Mouse (Mus musculus): ENCODE measurements around the gene 1110051M20Rik. TPM values are rescaled to one million over a fixed set of nuclear protein-coding genes. Genes with fewer than 3 reads are reported as not detected.
"Not testable (repeated sequence)": the region's sequence is repeated elsewhere in the genome, so short reads cannot be mapped to it uniquely, and the experiment has no call there.

Gene 1110051M20Rik
- total RNA-seq (2021): 10 to 100 TPM in 1 of 2 experiments, 1 to 10 TPM in 1; 7.0 to 14.0 TPM

GRCm38 (mm10) chr2:91444286-91444892, at the start of gene 1110051M20Rik:
TSS of gene 1110051M20Rik (minus strand) at chr2:91444704.
- intact Hi-C loops (cut with DNase I): no loop called here
- DNase-seq (ENCODE audit: low spot score): peak; percentile 68

- intact Hi-C loops (cut with DNase I): no loop called here
- DNase-seq (ENCODE audit: low spot score): no peak
Observed at GRCm38 (mm10) chr2:91493981-91494380, 49.5 kb upstream of the 1110051M20Rik start.

GRCm38 (mm10) chr2:91492071-91492635, 47.6 kb upstream of the 1110051M20Rik start:
- intact Hi-C loops (cut with DNase I): no loop called here
- DNase-seq (ENCODE audit: low spot score): no peak

GRCm38 (mm10) chr2:91487295-91487694, 42.8 kb upstream of the 1110051M20Rik start:
- DNase-seq (ENCODE audit: low spot score); intact Hi-C loops (cut with DNase I): not testable (repeated sequence)

- DNase-seq (ENCODE audit: low spot score): no peak
- intact Hi-C loops (cut with DNase I): no loop called here
Observed at GRCm38 (mm10) chr2:91485256-91485655, 40.8 kb upstream of the 1110051M20Rik start.

- intact Hi-C loops (cut with DNase I): loop anchor here (5.0 kb wide), 1 partner anchor 367 kb away; the partner anchor contains the start of gene Mybpc3
- no peak for DNase-seq (ENCODE audit: low spot score)
Observed at GRCm38 (mm10) chr2:91484698-91485097, 40.2 kb upstream of the 1110051M20Rik start.

- intact Hi-C loops (cut with DNase I): loop anchor here (1.0 to 5.0 kb wide), 3 partner anchors 22 to 364 kb away; partner anchors contain the start of gene Mybpc3
- no peak for DNase-seq (ENCODE audit: low spot score)
Observed at GRCm38 (mm10) chr2:91480805-91481514, 36.5 kb upstream of the 1110051M20Rik start.

- intact Hi-C loops (cut with DNase I): loop anchor here (1.0 to 5.0 kb wide), 3 partner anchors 22 to 363 kb away; partner anchors contain the start of gene Mybpc3
- no peak for DNase-seq (ENCODE audit: low spot score)
Observed at GRCm38 (mm10) chr2:91480399-91480801, 35.9 kb upstream of the 1110051M20Rik start.

GRCm38 (mm10) chr2:91476841-91477240, 32.3 kb upstream of the 1110051M20Rik start:
- no peak for DNase-seq (ENCODE audit: low spot score)
- intact Hi-C loops (cut with DNase I): no loop called here

GRCm38 (mm10) chr2:91476251-91476661, 31.8 kb upstream of the 1110051M20Rik start:
- peak; percentile 46 for DNase-seq (ENCODE audit: low spot score)
- intact Hi-C loops (cut with DNase I): no loop called here

- DNase-seq (ENCODE audit: low spot score): no peak
- intact Hi-C loops (cut with DNase I): no loop called here
Observed at GRCm38 (mm10) chr2:91475791-91476190, 31.3 kb upstream of the 1110051M20Rik start.

GRCm38 (mm10) chr2:91474358-91474757, 29.9 kb upstream of the 1110051M20Rik start:
- intact Hi-C loops (cut with DNase I): no loop called here
- DNase-seq (ENCODE audit: low spot score): no peak

GRCm38 (mm10) chr2:91470055-91470647, 25.6 kb upstream of the 1110051M20Rik start:
- DNase-seq (ENCODE audit: low spot score): no peak
- intact Hi-C loops (cut with DNase I): no loop called here

- DNase-seq (ENCODE audit: low spot score): no peak
- intact Hi-C loops (cut with DNase I): no loop called here
Observed at GRCm38 (mm10) chr2:91467613-91468012, 23.1 kb upstream of the 1110051M20Rik start.

- intact Hi-C loops (cut with DNase I): no loop called here
Observed at GRCm38 (mm10) chr2:91465934-91466333, 21.4 kb upstream of the 1110051M20Rik start.

GRCm38 (mm10) chr2:91462681-91463080, 18.2 kb upstream of the 1110051M20Rik start:
- no peak for DNase-seq (ENCODE audit: low spot score)
- intact Hi-C loops (cut with DNase I): no loop called here

More at GRCm38 (mm10) chr2:91465934-91466333, 21.4 kb upstream of the 1110051M20Rik start:
- no peak for DNase-seq (ENCODE audit: low spot score)

GRCm38 (mm10) chr2:91462196-91462595, 17.7 kb upstream of the 1110051M20Rik start:
- intact Hi-C loops (cut with DNase I): no loop called here
- no peak for DNase-seq (ENCODE audit: low spot score)

GRCm38 (mm10) chr2:91461341-91461740, 16.8 kb upstream of the 1110051M20Rik start:
- DNase-seq (ENCODE audit: low spot score): no peak

GRCm38 (mm10) chr2:91460771-91461170, 16.3 kb upstream of the 1110051M20Rik start:
- no peak for DNase-seq (ENCODE audit: low spot score)
- intact Hi-C loops (cut with DNase I): no loop called here

More at GRCm38 (mm10) chr2:91461341-91461740, 16.8 kb upstream of the 1110051M20Rik start:
- intact Hi-C loops (cut with DNase I): no loop called here

GRCm38 (mm10) chr2:91460076-91460475, 15.6 kb upstream of the 1110051M20Rik start:
- DNase-seq (ENCODE audit: low spot score): no peak

More at GRCm38 (mm10) chr2:91460076-91460475, 15.6 kb upstream of the 1110051M20Rik start:
- intact Hi-C loops (cut with DNase I): no loop called here

Data from heart, postnatal 25 days (tissue).